Mouse (Mus musculus): Measurements from ENCODE around the gene Tln2. TPM values are rescaled to one million over a fixed set of nuclear protein-coding genes. Genes with fewer than 3 reads are reported as not detected.

The Tln2 gene
- polyA plus RNA-seq, 1 experiment, result 0.50 TPM

DNA sequence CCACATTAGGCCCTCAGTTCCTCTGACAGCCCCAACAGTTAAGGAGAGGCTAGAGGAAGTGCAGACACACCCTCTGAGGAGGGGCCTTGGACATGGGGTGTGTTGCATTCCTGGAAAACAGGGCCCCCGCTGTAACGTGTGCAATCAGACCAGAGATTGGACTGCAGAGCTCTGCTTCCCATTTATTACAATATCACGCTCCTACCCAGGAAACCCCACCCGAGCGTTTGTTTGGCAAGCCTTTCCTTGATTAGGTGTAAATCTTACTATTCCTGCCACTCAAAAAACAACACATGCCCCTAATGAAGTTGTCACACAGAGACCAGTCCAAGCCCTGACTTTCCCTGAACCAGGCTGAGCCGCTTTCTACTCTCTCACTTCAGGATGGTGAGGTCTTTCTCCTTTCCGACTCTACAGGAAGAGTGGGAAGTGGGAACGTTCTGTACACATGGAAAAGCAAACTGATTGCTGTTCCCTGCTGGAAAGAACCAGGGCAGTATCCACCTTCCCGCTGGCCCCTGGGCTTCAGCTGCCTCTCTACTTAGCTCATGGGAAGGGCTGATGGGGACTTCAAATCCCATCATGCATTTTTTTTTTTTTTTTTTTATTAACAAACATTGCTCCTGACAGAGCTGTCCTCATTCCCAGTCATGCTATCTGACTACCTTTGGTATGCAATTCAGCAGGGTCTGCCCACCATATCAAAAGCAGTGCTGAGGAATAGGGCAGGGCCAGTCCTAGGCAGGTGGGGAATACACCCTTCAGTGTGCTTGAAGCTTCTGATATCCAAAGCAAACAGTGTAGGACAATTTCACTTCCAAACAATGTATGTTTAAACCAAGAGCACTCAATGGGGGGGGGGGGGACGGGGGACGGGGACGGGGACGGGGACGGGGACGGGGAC lies 74.1 kb downstream of the Tln2 start:
- Histone ChIP-seq H3K36me3 (ENCODE audit: control insufficient read depth, insufficient read depth, low read length) (no peaks in the 10 kb centered on the region), H3K4me1 (ENCODE audit: control insufficient read depth, insufficient read depth, insufficient read length) (no peaks in the 10 kb centered on the region), H3K4me3 (ENCODE audit: extremely low read depth, insufficient read depth, insufficient read length) (no peak overlapping the region), H3K27me3 (ENCODE audit: control insufficient read depth, insufficient read depth, low read length) (no peaks in the 10 kb centered on the region), H3K27ac (ENCODE audit: insufficient read depth, low read length) (no peak overlapping the region)
- 66% methylated on average over 15 of the region's 15 CpGs for WGBS
- no peak for DNase-seq (ENCODE audit: low read depth in 1 of 2, low spot score in 2 of 2)
- TF ChIP-seq POLR2A (IDR thresholded peaks at IDR 0.05; ENCODE audit: low read depth, low read length), result no peak
- TF ChIP-seq CTCF (IDR thresholded peaks at IDR 0.05; ENCODE audit: extremely low read depth, insufficient read depth, insufficient read length, insufficient replicate concordance), result no peak

DNA sequence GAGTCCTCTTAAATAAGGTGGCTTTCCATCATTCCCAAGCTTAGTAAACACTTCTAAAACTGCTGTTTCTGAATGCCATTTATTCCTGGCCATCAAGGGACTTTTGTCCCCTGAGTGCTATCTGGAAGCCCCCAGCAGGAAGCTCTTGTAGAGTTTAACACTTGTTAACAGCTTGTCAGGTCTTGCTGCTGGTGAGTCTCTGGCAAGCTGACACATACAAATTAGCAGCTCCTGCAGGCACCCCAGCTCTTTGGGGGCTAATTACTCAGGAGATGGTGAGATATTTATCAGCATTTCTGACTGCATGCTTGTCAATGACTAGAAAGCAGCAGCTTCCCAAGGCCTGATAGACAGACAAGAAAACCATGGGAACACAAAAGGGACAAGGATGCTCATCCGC lies 77.2 kb downstream of the Tln2 start:
- Histone ChIP-seq H3K27me3 (ENCODE audit: control insufficient read depth, insufficient read depth, low read length) (no peaks in the 10 kb centered on the region), H3K27ac (ENCODE audit: insufficient read depth, low read length) (no peak overlapping the region), H3K4me1 (ENCODE audit: control insufficient read depth, insufficient read depth, insufficient read length) (no peaks in the 10 kb centered on the region), H3K4me3 (ENCODE audit: extremely low read depth, insufficient read depth, insufficient read length) (no peak overlapping the region), H3K36me3 (ENCODE audit: control insufficient read depth, insufficient read depth, low read length) (no peaks in the 10 kb centered on the region)
- no peak for DNase-seq (ENCODE audit: low read depth in 1 of 2, low spot score in 2 of 2)
- 78% methylated on average over 1 of the region's 1 CpGs for WGBS
- TF ChIP-seq POLR2A (IDR thresholded peaks at IDR 0.05; ENCODE audit: low read depth, low read length), result no peak
- no peak for TF ChIP-seq CTCF (IDR thresholded peaks at IDR 0.05; ENCODE audit: extremely low read depth, insufficient read depth, insufficient read length, insufficient replicate concordance)

GRCm38 (mm10) chr9:67481851-67482250 lies 77.7 kb downstream of the Tln2 start:
- Histone ChIP-seq H3K4me1 (ENCODE audit: control insufficient read depth, insufficient read depth, insufficient read length) (no peaks in the 10 kb centered on the region), H3K27me3 (ENCODE audit: control insufficient read depth, insufficient read depth, low read length) (no peaks in the 10 kb centered on the region), H3K36me3 (ENCODE audit: control insufficient read depth, insufficient read depth, low read length) (no peaks in the 10 kb centered on the region), H3K4me3 (ENCODE audit: extremely low read depth, insufficient read depth, insufficient read length) (no peak overlapping the region), H3K27ac (ENCODE audit: insufficient read depth, low read length) (no peak overlapping the region)
- TF ChIP-seq POLR2A (IDR thresholded peaks at IDR 0.05; ENCODE audit: low read depth, low read length), result no peak
- no peak for TF ChIP-seq CTCF (IDR thresholded peaks at IDR 0.05; ENCODE audit: extremely low read depth, insufficient read depth, insufficient read length, insufficient replicate concordance)
- WGBS, result 67% methylated on average over 1 of the region's 1 CpGs
- DNase-seq (ENCODE audit: low read depth in 1 of 2, low spot score in 2 of 2), result no peak

- DNase-seq (ENCODE audit: low read depth in 1 of 2, low spot score in 2 of 2), result no peak
- H3K27ac ChIP-seq (ENCODE audit: insufficient read depth, low read length), result no peak overlapping the region
- H3K4me1 ChIP-seq (ENCODE audit: control insufficient read depth, insufficient read depth, insufficient read length), result no peaks in the 10 kb centered on the region
- H3K36me3 ChIP-seq (ENCODE audit: control insufficient read depth, insufficient read depth, low read length), result no peaks in the 10 kb centered on the region
- no peak overlapping the region for H3K4me3 ChIP-seq (ENCODE audit: extremely low read depth, insufficient read depth, insufficient read length)
- TF ChIP-seq CTCF (IDR thresholded peaks at IDR 0.05; ENCODE audit: extremely low read depth, insufficient read depth, insufficient read length, insufficient replicate concordance) (no peak), POLR2A (IDR thresholded peaks at IDR 0.05; ENCODE audit: low read depth, low read length) (no peak)
- H3K27me3 ChIP-seq (ENCODE audit: control insufficient read depth, insufficient read depth, low read length), result no peaks in the 10 kb centered on the region
- 69% methylated on average over 3 of the region's 3 CpGs for WGBS
Measured at GRCm38 (mm10) chr9:67477445-67477844, 82.1 kb downstream of the Tln2 start.

DNA sequence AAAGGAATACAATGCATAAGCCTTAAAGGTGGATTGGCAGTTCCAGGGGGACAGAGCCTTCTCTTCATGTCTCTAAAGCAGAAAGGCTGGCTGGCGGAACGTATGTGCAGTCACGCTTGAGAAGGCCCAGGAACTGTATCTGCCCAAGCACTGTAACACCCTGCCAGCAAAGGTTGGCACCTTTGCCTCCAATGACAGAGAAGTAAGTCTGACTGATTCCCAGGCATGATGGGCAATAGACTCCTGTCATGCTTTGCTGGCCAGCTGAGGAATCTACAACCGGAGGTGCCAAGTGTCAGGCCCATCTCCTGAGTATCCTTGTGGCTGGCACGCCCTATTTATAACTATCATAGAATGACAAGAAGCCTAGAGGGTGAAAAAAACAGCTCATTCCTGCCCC lies 83.3 kb downstream of the Tln2 start:
- TF ChIP-seq POLR2A (IDR thresholded peaks at IDR 0.05; ENCODE audit: low read depth, low read length) (no peak), CTCF (IDR thresholded peaks at IDR 0.05; ENCODE audit: extremely low read depth, insufficient read depth, insufficient read length, insufficient replicate concordance) (no peak)
- no peaks in the 10 kb centered on the region for H3K36me3 ChIP-seq (ENCODE audit: control insufficient read depth, insufficient read depth, low read length)
- no peak overlapping the region for H3K27ac ChIP-seq (ENCODE audit: insufficient read depth, low read length)
- no peaks in the 10 kb centered on the region for H3K4me1 ChIP-seq (ENCODE audit: control insufficient read depth, insufficient read depth, insufficient read length)
- 96% methylated on average over 5 of the region's 5 CpGs for WGBS
- H3K4me3 ChIP-seq (ENCODE audit: extremely low read depth, insufficient read depth, insufficient read length), result no peak overlapping the region
- DNase-seq (ENCODE audit: low read depth in 1 of 2, low spot score in 2 of 2), result no peak
- H3K27me3 ChIP-seq (ENCODE audit: control insufficient read depth, insufficient read depth, low read length), result no peaks in the 10 kb centered on the region

DNA sequence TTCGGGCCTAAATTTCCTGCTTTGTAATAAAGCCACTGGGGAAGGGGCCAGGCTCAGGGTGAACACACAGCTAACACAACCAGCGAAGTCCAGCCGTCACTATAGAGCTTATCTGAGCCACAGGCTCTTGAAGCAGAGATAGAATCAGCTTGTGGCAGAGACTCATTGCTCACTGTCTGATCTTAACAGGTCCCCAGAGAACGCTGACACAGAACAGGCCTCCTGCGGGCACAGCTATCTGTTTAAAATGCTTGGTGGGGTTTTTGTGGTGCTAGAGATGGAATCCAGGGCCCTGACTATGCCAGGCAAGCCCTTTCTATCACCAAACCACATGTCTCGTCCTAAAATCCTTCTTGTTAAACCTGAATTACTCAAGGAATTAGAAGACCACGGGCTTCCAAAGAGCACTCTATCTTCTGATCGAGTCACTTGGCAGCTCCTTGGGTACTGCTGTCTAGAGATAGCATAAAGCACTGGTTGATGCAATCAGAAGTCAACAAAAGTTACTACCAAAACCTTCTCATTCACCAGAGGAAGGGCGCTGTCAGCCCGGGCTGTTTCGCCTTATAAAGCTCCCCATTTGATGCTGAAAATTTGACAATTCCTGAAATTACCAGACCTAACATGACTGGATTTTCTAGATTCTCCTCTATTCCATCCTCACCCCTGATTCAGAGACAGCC lies 95.9 kb downstream of the Tln2 start:
- H3K4me3 ChIP-seq (ENCODE audit: extremely low read depth, insufficient read depth, insufficient read length), result no peak overlapping the region
- no peak for DNase-seq (ENCODE audit: low read depth in 1 of 2, low spot score in 2 of 2)
- no peaks in the 10 kb centered on the region for H3K27me3 ChIP-seq (ENCODE audit: control insufficient read depth, insufficient read depth, low read length)
- WGBS, result 69% methylated on average over 11 of the region's 11 CpGs
- H3K27ac ChIP-seq (ENCODE audit: insufficient read depth, low read length), result no peak overlapping the region
- H3K4me1 ChIP-seq (ENCODE audit: control insufficient read depth, insufficient read depth, insufficient read length), result no peaks in the 10 kb centered on the region
- no peak for TF ChIP-seq CTCF (IDR thresholded peaks at IDR 0.05; ENCODE audit: extremely low read depth, insufficient read depth, insufficient read length, insufficient replicate concordance)
- TF ChIP-seq POLR2A (IDR thresholded peaks at IDR 0.05; ENCODE audit: low read depth, low read length), result no peak
- H3K36me3 ChIP-seq (ENCODE audit: control insufficient read depth, insufficient read depth, low read length), result no peaks in the 10 kb centered on the region

Data from spleen, adult 2 months (tissue).